Mouse (Mus musculus) ES-E14 (cell line): ENCODE results near the gene Ccr2.

Source experiments
- CHD2 ChIP-seq: IDR thresholded peaks from 2 replicates; pipeline ENCODE4 v1.6.1; 2014; ENCODE audit warnings: mild to moderate bottlenecking, low read depth, low read length, inconsistent platforms
- MAFK ChIP-seq: IDR thresholded peaks from 2 replicates; pipeline ENCODE4 v1.6.1; 2014; ENCODE audit warnings: mild to moderate bottlenecking, low read depth, low read length, inconsistent platforms; ENCODE audit not compliant: insufficient read depth
- ZC3H11A ChIP-seq: IDR thresholded peaks from 2 replicates; pipeline ENCODE4 v1.6.1; 2012; ENCODE audit warnings: low read depth, mild to moderate bottlenecking, inconsistent platforms, low read length, borderline replicate concordance
- ZNF384 ChIP-seq: IDR thresholded peaks from 2 replicates; pipeline ENCODE4 v1.6.1; 2012; ENCODE audit warnings: low read depth, low read length, inconsistent platforms

GRCm38 (mm10) chr9:124066572-124067103 is 35.1 kb upstream of the Ccr2 start:
- TF ChIP-seq MAFK: no peak
- no peak for TF ChIP-seq ZC3H11A
- TF ChIP-seq ZNF384: no peak
- TF ChIP-seq CHD2: no peak
